Mouse (Mus musculus): ENCODE results near the gene Prr22.
A peak's percentile ranks its signal among the peaks of the same experiment; 100 is the strongest.

Prr22 gene

GRCm38 (mm10) chr17:56761991-56762410, 8.0 kb upstream of the Prr22 start:
- peak; percentile 99 for DNase-seq

- DNase-seq = peak; percentile 96
Measured at GRCm38 (mm10) chr17:56762769-56763731, 7.0 kb upstream of the Prr22 start.

- peak; percentile 91 for DNase-seq
Measured at GRCm38 (mm10) chr17:56763741-56764250, 6.3 kb upstream of the Prr22 start.

- DNase-seq = peak; percentile 99
Measured at GRCm38 (mm10) chr17:56764474-56765354, 5.3 kb upstream of the Prr22 start, which contains the start of gene Dus3l. TSS of gene Dus3l (plus strand) at chr17:56764757.

GRCm38 (mm10) chr17:56765431-56765830, 4.6 kb upstream of the Prr22 start:
- no peak for DNase-seq

- peak; percentile 94 for DNase-seq
Measured at GRCm38 (mm10) chr17:56766631-56767405, 3.2 kb upstream of the Prr22 start.

GRCm38 (mm10) chr17:56767531-56768135, 2.4 kb upstream of the Prr22 start:
- DNase-seq = peak; percentile 93

- DNase-seq = peak; percentile 90
Measured at GRCm38 (mm10) chr17:56768941-56769340, 1.1 kb upstream of the Prr22 start.

- no peak for DNase-seq
Measured at GRCm38 (mm10) chr17:56777568-56777967, 7.5 kb downstream of the Prr22 start.

- peak; percentile 95 for DNase-seq
Measured at GRCm38 (mm10) chr17:56778779-56779362, 8.8 kb downstream of the Prr22 start.

- no peak for DNase-seq
Measured at GRCm38 (mm10) chr17:56780291-56780978, 10.4 kb downstream of the Prr22 start.

- DNase-seq = no peak
Measured at GRCm38 (mm10) chr17:56788886-56789285, 18.8 kb downstream of the Prr22 start.

GRCm38 (mm10) chr17:56789286-56789685, 19.2 kb downstream of the Prr22 start:
- DNase-seq = no peak

GRCm38 (mm10) chr17:56792588-56792987, 22.5 kb downstream of the Prr22 start:
- DNase-seq = no peak

- DNase-seq = no peak
Measured at GRCm38 (mm10) chr17:56793614-56794319, 23.7 kb downstream of the Prr22 start.

GRCm38 (mm10) chr17:56799276-56799675, 29.2 kb downstream of the Prr22 start:
- DNase-seq = no peak

GRCm38 (mm10) chr17:56802065-56802464, 32.0 kb downstream of the Prr22 start:
- DNase-seq = no peak

- no peak for DNase-seq
Measured at GRCm38 (mm10) chr17:56804952-56805351, 34.9 kb downstream of the Prr22 start.

- DNase-seq = no peak
Measured at GRCm38 (mm10) chr17:56805784-56806183, 35.7 kb downstream of the Prr22 start.

GRCm38 (mm10) chr17:56808518-56808917, 38.5 kb downstream of the Prr22 start:
- peak; percentile 97 for DNase-seq
